Mouse (Mus musculus) brown adipose tissue, adult 24 weeks (tissue): ENCODE data around the gene Lrrc7. TPM values are rescaled to one million over a fixed set of nuclear protein-coding genes. Genes with fewer than 3 reads are reported as not detected.

Experiments used
- H3K27ac ChIP-seq: fragments of 200-500 bp; replicated peaks from 2 replicates; pipeline ENCODE4 v1.5.1; 2012; ENCODE audit warnings: low read depth, mild to moderate bottlenecking, low read length
- H3K4me1 ChIP-seq: fragments of 200-500 bp; 2 replicates; pipeline ENCODE4 v1.6.1; 2012; ENCODE audit warnings: low read length, mixed read lengths; ENCODE audit not compliant: control insufficient read depth, insufficient read depth, insufficient read length
- H3K4me3 ChIP-seq: fragments of 200-500 bp; 2 replicates; pipeline ENCODE4 v1.5.1; 2012; ENCODE audit warnings: low read depth, mild to moderate bottlenecking, low read length, moderate library complexity; ENCODE audit not compliant: insufficient read depth
- polyA plus RNA-seq: library from polyadenylated mRNA; stranded (reverse); fragments of >200 nt; gene quantifications from 2 replicates; pipeline ENCODE4 v1.2.4, GENCODE M21; 2012; ENCODE audit not compliant: missing spikeins, insufficient read depth, insufficient read length

Lrrc7 gene
- polyA plus RNA-seq, 1 experiment: not detected

DNA sequence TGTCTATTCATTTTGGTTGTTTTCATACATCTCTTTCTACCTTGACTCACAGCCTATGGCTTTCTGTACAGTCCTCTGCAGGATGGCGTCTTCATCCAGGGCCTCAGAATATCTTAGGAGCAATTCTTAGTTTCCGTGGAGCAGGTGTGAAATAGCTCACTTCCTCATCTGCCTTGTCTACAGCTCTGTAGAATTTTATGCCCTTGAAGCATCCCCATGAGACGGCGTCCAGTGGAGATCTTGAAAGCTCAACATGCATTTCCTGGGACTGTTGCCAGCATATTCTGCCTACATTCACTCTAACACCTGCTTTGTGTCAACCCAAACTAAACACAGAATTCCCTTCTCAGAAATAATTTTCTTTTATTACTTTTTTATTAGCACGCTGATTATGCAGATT is 267.0 kb downstream of the Lrrc7 start:
- Histone ChIP-seq H3K27ac (no peak overlapping the region), H3K4me3 (no peak overlapping the region), H3K4me1 (no peaks in the 10 kb centered on the region)

GRCm38 (mm10) chr3:158284431-158284830 is 277.6 kb downstream of the Lrrc7 start:
- no peak overlapping the region for H3K27ac ChIP-seq
- no peak overlapping the region for H3K4me3 ChIP-seq
- no peaks in the 10 kb centered on the region for H3K4me1 ChIP-seq

GRCm38 (mm10) chr3:158278631-158279030 is 283.4 kb downstream of the Lrrc7 start:
- Histone ChIP-seq H3K27ac (no peak overlapping the region), H3K4me1 (no peaks in the 10 kb centered on the region), H3K4me3 (no peak overlapping the region)

- Histone ChIP-seq H3K4me1 (no peaks in the 10 kb centered on the region), H3K27ac (no peak overlapping the region), H3K4me3 (no peak overlapping the region)
Observed at GRCm38 (mm10) chr3:158272700-158273099, 289.3 kb downstream of the Lrrc7 start.

- Histone ChIP-seq H3K27ac (no peak overlapping the region), H3K4me3 (no peak overlapping the region)
Observed at GRCm38 (mm10) chr3:158270887-158271286, 291.1 kb downstream of the Lrrc7 start.

DNA sequence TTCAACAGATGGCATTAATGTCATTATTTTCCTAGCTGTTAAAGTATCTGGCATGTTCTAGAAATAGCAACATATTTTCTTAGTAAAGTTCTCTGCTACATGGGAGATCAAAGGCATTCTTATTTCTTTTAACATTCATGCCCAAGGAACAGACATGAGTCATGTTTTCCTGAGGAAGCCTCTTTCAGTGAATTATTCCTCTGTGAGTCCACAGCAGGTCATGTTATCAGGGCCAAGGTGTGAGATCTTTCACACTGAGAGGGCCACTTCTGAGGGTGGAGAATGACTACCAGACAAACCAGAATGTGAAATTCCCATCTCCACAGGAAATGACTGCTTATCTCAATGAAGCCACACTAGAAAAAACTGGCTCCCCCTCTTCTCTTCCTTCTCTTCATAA is 309.4 kb downstream of the Lrrc7 start:
- Histone ChIP-seq H3K27ac (no peak overlapping the region), H3K4me1 (no peaks in the 10 kb centered on the region), H3K4me3 (no peak overlapping the region)

More at GRCm38 (mm10) chr3:158270887-158271286, 291.1 kb downstream of the Lrrc7 start:
- no peaks in the 10 kb centered on the region for H3K4me1 ChIP-seq

GRCm38 (mm10) chr3:158247672-158248071 is 314.3 kb downstream of the Lrrc7 start:
- no peak overlapping the region for H3K4me3 ChIP-seq
- H3K4me1 ChIP-seq: no peaks in the 10 kb centered on the region
- H3K27ac ChIP-seq: no peak overlapping the region

DNA sequence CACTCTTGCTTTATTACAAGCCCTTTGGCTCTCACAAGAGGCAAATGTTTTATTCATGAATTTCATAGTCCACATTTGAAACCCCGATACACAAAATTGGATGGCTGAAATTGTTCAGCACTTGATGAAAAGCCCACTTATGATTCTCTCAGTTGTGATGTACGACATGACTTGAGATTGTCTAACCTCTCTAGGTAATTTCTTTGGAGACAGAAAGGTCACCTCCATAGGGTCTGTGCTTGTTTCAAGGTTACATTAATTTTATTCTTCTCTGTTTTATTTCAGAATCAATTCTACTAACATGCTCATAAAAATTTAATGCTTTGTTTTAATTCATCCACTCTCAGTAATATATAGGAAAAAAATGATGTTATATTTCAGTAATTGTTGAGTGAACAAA is 351.4 kb downstream of the Lrrc7 start:
- no peak overlapping the region for H3K27ac ChIP-seq
- H3K4me3 ChIP-seq: no peak overlapping the region
- no peaks in the 10 kb centered on the region for H3K4me1 ChIP-seq

- no peak overlapping the region for H3K4me3 ChIP-seq
- H3K4me1 ChIP-seq: no peaks in the 10 kb centered on the region
- no peak overlapping the region for H3K27ac ChIP-seq
Observed at GRCm38 (mm10) chr3:158210026-158210425, 352.0 kb downstream of the Lrrc7 start.

- no peak overlapping the region for H3K27ac ChIP-seq
- no peaks in the 10 kb centered on the region for H3K4me1 ChIP-seq
- no peak overlapping the region for H3K4me3 ChIP-seq
Observed at GRCm38 (mm10) chr3:158207840-158208239, 354.2 kb downstream of the Lrrc7 start.

- Histone ChIP-seq H3K27ac (no peak overlapping the region), H3K4me3 (no peak overlapping the region), H3K4me1 (no peaks in the 10 kb centered on the region)
Observed at GRCm38 (mm10) chr3:158202776-158203175, 359.2 kb downstream of the Lrrc7 start.

GRCm38 (mm10) chr3:158195426-158195825 is 366.6 kb downstream of the Lrrc7 start:
- Histone ChIP-seq H3K4me3 (no peak overlapping the region), H3K4me1 (no peaks in the 10 kb centered on the region), H3K27ac (no peak overlapping the region)

- H3K27ac ChIP-seq: no peak overlapping the region
- no peak overlapping the region for H3K4me3 ChIP-seq
- no peaks in the 10 kb centered on the region for H3K4me1 ChIP-seq
Observed at GRCm38 (mm10) chr3:158193229-158193628, 368.8 kb downstream of the Lrrc7 start.

GRCm38 (mm10) chr3:158174880-158175735 is 386.9 kb downstream of the Lrrc7 start:
- Histone ChIP-seq H3K4me1 (no peaks in the 10 kb centered on the region), H3K27ac (no peak overlapping the region), H3K4me3 (no peak overlapping the region)

GRCm38 (mm10) chr3:158169180-158169579 is 392.8 kb downstream of the Lrrc7 start:
- H3K4me1 ChIP-seq: no peaks in the 10 kb centered on the region
- no peak overlapping the region for H3K4me3 ChIP-seq
- no peak overlapping the region for H3K27ac ChIP-seq

DNA sequence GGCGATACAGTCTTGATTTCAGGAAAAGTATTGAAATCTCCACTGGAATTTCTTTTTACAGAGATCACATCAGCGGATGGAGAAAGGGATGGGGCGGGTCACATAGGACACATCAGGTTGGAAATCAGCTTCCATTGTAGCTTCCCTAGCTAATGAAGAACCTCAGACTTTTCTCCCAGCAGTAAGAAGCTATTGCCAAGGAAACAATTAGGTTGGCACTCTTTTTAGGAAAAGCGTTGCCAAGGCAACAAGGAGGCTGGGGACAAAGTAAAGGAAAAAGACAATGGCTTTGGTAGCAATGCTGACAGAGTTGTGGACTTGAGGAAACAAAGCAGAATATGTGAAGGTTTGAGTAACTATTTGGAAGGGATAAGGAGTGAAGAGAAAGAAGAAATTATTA is 393.6 kb downstream of the Lrrc7 start:
- Histone ChIP-seq H3K4me3 (no peak overlapping the region), H3K27ac (no peak overlapping the region), H3K4me1 (no peaks in the 10 kb centered on the region)
